Mouse (Mus musculus) lung, adult 2 months (tissue): Measurements from ENCODE around the gene Ccdc85a. TPM values are rescaled to one million over a fixed set of nuclear protein-coding genes. Genes with fewer than 3 reads are reported as not detected.

Experiments
- DNase-seq: peaks from one replicate; pipeline ENCODE4 v3.0.0; 2022
- H3K4me1 ChIP-seq: fragments of 200-500 bp; 2 replicates; pipeline ENCODE4 v1.6.1; 2011; ENCODE audit warnings: low read length; ENCODE audit not compliant: control insufficient read depth, insufficient read depth
- H3K4me3 ChIP-seq: fragments of 200-500 bp; replicated peaks from 2 replicates; pipeline ENCODE3; 2011; ENCODE audit warnings: low read depth, mild to moderate bottlenecking, control low read depth, low read length; ENCODE audit errors: extremely low read depth
- CTCF ChIP-seq: fragments of 200-500 bp; IDR thresholded peaks from 2 replicates; pipeline ENCODE4 v1.5.1; 2011; ENCODE audit warnings: mild to moderate bottlenecking, low read length, control low read depth; ENCODE audit not compliant: insufficient read depth
- POLR2A ChIP-seq: fragments of 200-500 bp; IDR thresholded peaks from 2 replicates; pipeline ENCODE4 v1.6.1; 2011; ENCODE audit warnings: low read depth, mild to moderate bottlenecking, control low read depth, low read length, borderline replicate concordance; ENCODE audit errors: extremely low read depth
- WGBS: fragments of 180-500 bp; shearing (Covaris S2); methylation state at CpG from one replicate; pipeline ENCODE4 v1.1.7; 2018; 5-methylcytosine and 5-hydroxymethylcytosine counted together
- polyA plus RNA-seq: library from polyadenylated mRNA; depleted of rRNA; stranded (reverse); fragments of >200 nt; gene quantifications from 2 replicates; pipeline ENCODE4 v1.2.3, GENCODE M21; 2012; rRNA removed

Ccdc85a gene
- polyA plus RNA-seq = 14.6 and 19.8 TPM in 2 replicates

- 1% methylated on average over 25 of the region's 25 CpGs for WGBS
- DNase-seq = peak; percentile 59
- Histone ChIP-seq H3K4me1 (no peaks in the 10 kb centered on the region; the same call in 1 of the 2 replicates), H3K4me3 (peak within 1 kb of the TSS; percentile 86)
- TF ChIP-seq CTCF (peak; percentile 50), POLR2A (peak; percentile 29; the same call in 1 of the 2 replicates)
Measured at GRCm38 (mm10) chr11:28583911-28584434, at the start of gene Ccdc85a. TSS of gene Ccdc85a (minus strand) at chr11:28584324.

DNA sequence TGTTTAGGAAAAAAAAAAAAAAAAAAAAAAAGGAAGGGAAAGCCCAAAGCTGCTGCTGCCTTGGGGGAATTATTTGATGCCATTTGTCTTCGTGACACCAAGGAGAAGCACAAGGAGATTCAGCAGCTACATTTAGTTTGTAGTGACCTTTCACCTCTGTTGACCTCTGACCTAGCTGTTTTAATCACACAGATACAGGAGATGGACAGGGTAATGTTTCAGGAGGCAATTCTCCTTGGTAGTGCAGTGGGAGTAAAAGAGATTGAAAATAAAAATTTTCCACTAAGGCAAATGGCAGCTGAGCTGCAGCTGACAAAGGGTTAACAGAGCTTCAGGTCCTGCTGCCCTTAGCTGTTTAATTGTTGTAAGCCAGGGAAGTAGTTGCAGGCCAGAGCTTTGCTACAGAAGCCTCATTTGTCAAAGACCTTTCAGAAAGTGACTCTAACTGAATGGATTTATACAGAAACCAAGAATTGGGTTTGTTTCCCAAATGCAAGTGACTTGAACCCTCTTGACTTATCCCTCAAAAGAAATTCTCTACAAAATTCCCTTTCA, 49.5 kb upstream of the Ccdc85a start:
- no peak for DNase-seq
- WGBS = 36% methylated on average over 1 of the region's 1 CpGs
- no peak overlapping the region for H3K4me3 ChIP-seq
- H3K4me1 ChIP-seq = no peaks in the 10 kb centered on the region
- TF ChIP-seq POLR2A = no peak
- TF ChIP-seq CTCF = no peak

DNA sequence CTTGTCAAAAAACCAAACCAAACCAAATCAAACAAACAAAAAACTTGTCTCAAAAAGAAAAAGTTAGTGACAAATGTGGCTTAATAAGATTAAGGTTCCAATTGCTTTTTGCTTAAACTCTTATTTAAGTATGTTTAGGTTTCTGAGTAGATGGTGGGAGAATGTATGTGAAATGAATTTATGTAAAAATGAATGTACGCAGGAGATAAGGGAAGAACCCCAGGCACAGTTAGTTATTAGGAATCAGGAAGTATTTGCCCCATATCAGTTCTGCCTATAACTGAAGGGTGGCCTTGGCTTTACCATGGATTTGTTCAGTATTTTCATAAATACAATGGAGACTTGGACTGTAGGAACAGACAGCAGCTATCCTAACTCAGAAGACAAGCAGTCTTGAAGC, 49.0 kb upstream of the Ccdc85a start:
- TF ChIP-seq POLR2A (no peak), CTCF (no peak)
- DNase-seq = no peak
- Histone ChIP-seq H3K4me1 (no peaks in the 10 kb centered on the region), H3K4me3 (no peak overlapping the region)
- 86% methylated on average over 1 of the region's 1 CpGs for WGBS

DNA sequence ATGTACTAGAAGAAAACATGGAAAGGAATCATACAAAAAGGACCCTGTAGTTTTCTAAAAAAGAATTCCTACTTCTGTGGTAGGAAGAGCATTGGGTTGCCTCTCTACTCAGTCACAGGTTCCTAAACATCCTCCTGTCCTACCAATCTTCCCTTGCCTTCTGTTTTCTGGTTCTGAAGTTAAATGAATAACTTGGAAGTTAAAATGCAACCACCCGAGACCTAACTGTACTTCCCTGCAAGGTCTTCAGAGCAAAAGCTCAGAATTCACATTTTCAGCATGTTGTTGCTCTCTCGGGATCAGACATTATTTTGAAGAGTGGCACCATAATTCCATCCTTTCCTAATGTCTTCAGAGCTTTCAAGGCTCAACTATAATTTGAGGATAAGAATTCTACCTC, 46.6 kb upstream of the Ccdc85a start:
- no peak for DNase-seq
- Histone ChIP-seq H3K4me1 (no peaks in the 10 kb centered on the region), H3K4me3 (no peak overlapping the region)
- WGBS = 73% methylated on average over 2 of the region's 2 CpGs
- TF ChIP-seq CTCF (no peak), POLR2A (no peak)

DNA sequence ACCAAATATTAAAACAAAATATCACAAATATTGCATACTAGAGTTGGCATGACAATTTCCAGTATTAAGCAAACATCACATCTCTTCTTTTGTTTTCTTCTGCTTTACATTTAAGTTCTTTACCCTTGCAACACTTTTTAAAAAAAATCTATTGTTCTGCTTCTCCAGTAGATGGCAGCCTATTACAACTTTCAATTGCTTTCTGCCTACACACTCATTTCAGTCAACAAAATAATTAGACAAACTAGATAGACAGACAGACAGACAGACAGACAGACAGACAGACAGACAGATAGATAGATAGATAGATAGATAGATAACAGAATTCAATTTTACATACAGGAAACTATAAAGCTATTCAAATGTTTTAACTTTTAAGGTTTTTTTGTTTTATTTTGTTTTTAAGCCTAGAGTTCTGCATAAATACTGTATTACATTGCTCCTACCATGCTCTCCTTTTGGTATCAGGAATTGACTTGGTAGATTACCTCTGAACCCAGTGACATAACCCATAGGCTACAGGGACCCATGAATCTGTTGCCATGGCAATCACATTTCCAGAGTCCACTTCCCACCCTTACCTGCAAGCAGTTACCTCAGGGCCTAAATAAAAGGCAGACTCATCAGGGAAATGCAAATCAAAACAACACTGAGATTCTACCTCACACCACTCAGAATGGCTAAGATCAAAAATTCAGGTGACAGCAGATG, 26.8 kb upstream of the Ccdc85a start:
- DNase-seq = no peak
- no peaks in the 10 kb centered on the region for H3K4me1 ChIP-seq
- no peak overlapping the region for H3K4me3 ChIP-seq
- TF ChIP-seq CTCF (peak; percentile 7; the same call in 1 of the 2 replicates), POLR2A (no peak)

GRCm38 (mm10) chr11:28583138-28583910, 800 bp downstream of the Ccdc85a start:
- no peak for DNase-seq
- WGBS = 1% methylated on average over 63 of the region's 63 CpGs
- Histone ChIP-seq H3K4me1 (no peaks in the 10 kb centered on the region; the same call in 1 of the 2 replicates), H3K4me3 (peak overlapping the region; percentile 86)
- TF ChIP-seq CTCF (no peak), POLR2A (no peak)

DNA sequence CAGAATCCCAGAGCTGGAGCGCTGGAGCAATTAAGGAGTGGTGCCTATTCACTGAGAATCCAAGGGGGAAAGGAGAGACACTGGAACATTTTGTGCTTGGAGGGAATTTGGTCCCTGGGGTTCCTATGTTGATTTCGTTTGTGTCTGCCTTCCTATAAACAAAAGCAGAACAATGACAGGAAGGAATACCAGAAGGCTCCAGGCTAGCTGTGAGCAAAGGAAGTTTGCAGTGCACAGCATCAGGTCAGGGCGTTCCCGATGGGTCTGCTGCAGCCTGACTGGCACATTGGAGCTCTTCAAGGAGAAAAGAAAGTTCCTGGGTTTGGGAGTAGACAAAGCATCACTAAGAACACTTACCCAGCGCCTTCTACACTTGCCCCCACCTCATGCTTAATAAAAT, 1.9 kb downstream of the Ccdc85a start:
- Histone ChIP-seq H3K4me3 (peak overlapping the region; percentile 86), H3K4me1 (no peaks in the 10 kb centered on the region; the same call in 1 of the 2 replicates)
- 10% methylated on average over 5 of the region's 5 CpGs for WGBS
- peak; percentile 12 for DNase-seq
- TF ChIP-seq POLR2A (peak; percentile 58; the same call in 1 of the 2 replicates), CTCF (no peak)

DNA sequence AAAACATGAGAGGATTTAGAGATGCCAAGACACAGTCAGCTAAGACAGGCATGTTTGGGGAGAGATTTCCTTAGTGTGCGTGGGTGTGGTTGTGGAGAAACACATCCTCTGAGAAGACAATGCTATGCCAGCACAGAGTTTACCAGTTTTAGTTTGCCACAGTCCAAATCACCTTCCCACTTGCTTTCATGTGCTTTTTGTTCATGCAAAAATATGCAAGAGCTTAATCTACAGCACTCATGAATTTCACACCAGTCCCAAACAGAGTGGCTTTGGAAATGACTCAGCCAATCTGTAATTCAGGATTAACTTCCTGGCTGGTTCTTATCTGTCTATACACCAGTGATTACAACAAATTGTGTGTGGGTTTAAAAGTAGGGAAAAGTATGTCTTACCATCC, 11.7 kb downstream of the Ccdc85a start:
- no peak overlapping the region for H3K4me3 ChIP-seq
- H3K4me1 ChIP-seq = peaks cover 2% of the 10 kb centered on the region
- no peak for DNase-seq
- TF ChIP-seq POLR2A = no peak
- no peak for TF ChIP-seq CTCF
- WGBS = 59% methylated on average over 1 of the region's 1 CpGs

GRCm38 (mm10) chr11:28556420-28556819, 27.7 kb downstream of the Ccdc85a start:
- Histone ChIP-seq H3K4me1 (no peaks in the 10 kb centered on the region; the same call in 1 of the 2 replicates), H3K4me3 (no peak overlapping the region)
- TF ChIP-seq CTCF = no peak
- TF ChIP-seq POLR2A = no peak
- DNase-seq = no peak
